Mouse (Mus musculus): ENCODE results near the gene Foxd1.

Foxd1 gene

GRCm38 (mm10) chr13:98354090-98354801, at the start of gene Foxd1:
Foxd1 (plus strand) TSS chr13:98354242.
- DNase-seq: peak; percentile 90

- no peak for DNase-seq
These were observed 48.8 kb upstream of the Foxd1 start for GRCm38 (mm10) chr13:98305257-98305656.

- DNase-seq: no peak
These were observed 47.6 kb upstream of the Foxd1 start for GRCm38 (mm10) chr13:98306393-98306792.

GRCm38 (mm10) chr13:98306852-98307475, 47.1 kb upstream of the Foxd1 start:
- DNase-seq: no peak

GRCm38 (mm10) chr13:98308004-98308403, 46.0 kb upstream of the Foxd1 start:
- DNase-seq: no peak

GRCm38 (mm10) chr13:98308724-98309123, 45.3 kb upstream of the Foxd1 start:
- DNase-seq: no peak

- no peak for DNase-seq
These were observed 42.4 kb upstream of the Foxd1 start for GRCm38 (mm10) chr13:98311597-98311996.

GRCm38 (mm10) chr13:98313631-98314030, 40.4 kb upstream of the Foxd1 start:
- no peak for DNase-seq

GRCm38 (mm10) chr13:98315124-98315523, 38.9 kb upstream of the Foxd1 start:
- DNase-seq: no peak

- DNase-seq: no peak
These were observed 37.9 kb upstream of the Foxd1 start for GRCm38 (mm10) chr13:98316140-98316479.

GRCm38 (mm10) chr13:98316480-98317245, 37.4 kb upstream of the Foxd1 start, which contains the start of gene Btf3:
Btf3 (minus strand) TSS chr13:98317006.
- DNase-seq: peak; percentile 96

- DNase-seq: no peak
These were observed 36.8 kb upstream of the Foxd1 start for GRCm38 (mm10) chr13:98317246-98317677.

GRCm38 (mm10) chr13:98317911-98318310, 36.1 kb upstream of the Foxd1 start:
- DNase-seq: no peak

- peak; percentile 39 for DNase-seq
These were observed 29.0 kb upstream of the Foxd1 start for GRCm38 (mm10) chr13:98325034-98325433.

- no peak for DNase-seq
These were observed 21.9 kb upstream of the Foxd1 start for GRCm38 (mm10) chr13:98332106-98332505.

- DNase-seq: no peak
These were observed 17.8 kb upstream of the Foxd1 start for GRCm38 (mm10) chr13:98336205-98336604.

GRCm38 (mm10) chr13:98340506-98340905, 13.5 kb upstream of the Foxd1 start:
- no peak for DNase-seq

GRCm38 (mm10) chr13:98349491-98349890, 4.6 kb upstream of the Foxd1 start:
- no peak for DNase-seq

- peak; percentile 73 for DNase-seq
These were observed 2.5 kb upstream of the Foxd1 start for GRCm38 (mm10) chr13:98351527-98351926.

- no peak for DNase-seq
These were observed 1.6 kb upstream of the Foxd1 start for GRCm38 (mm10) chr13:98352381-98352975.

- DNase-seq: no peak
These were observed 343 bp upstream of the Foxd1 start for GRCm38 (mm10) chr13:98353709-98354089.

GRCm38 (mm10) chr13:98354871-98355558, 973 bp downstream of the Foxd1 start:
- peak; percentile 69 for DNase-seq
